Mouse (Mus musculus): ENCODE measurements at regions not wholly inside any gene's neighbourhood (a gene's known extent, or its start where the extent isn't known, plus 50 kb on each side); places are given as distances from the start of the nearest gene placed in this dataset.

DNA sequence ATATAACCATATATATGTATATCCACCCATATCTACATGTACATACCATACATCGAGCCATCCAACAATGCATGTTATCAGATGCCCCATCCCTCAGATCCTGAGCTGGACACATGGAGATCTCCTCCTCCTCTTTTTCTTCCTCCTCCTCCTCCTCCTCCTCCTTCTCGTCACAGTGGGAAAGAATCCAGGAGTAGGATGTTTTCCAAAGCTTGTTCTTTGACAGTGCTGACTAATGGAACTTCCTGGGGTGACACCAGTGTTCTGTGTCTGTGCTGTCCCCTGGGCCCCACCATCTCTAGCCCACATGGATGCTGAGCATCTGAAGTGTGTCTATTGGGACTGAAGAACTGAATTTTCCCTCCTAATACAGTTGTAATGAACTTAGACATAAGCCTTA is 60.0 kb upstream of the Thy1 start:
- TF ChIP-seq CTCF (IDR thresholded peaks at IDR 0.05; ENCODE audit: low read depth, low read length) (no peak), EP300 (IDR thresholded peaks at IDR 0.05; ENCODE audit: insufficient read depth, low read depth, low read length) (no peak)

All from ES-Bruce4 (cell line).